Comparison of ENCODE assay signal across 9 mouse cellular contexts in genomic region chr2:5403850-5404249, GRCm38 (mm10).
A peak's percentile ranks its signal among the peaks of the same experiment; 100 is the strongest.
DNase-seq lines count a peak whose midpoint lies in the region; ATAC-seq lines count a peak whose summit lies in the region.
"Had no signal": no experiment of that assay in that cellular context is flagged by ENCODE, and none has a peak within 500 bp of the region (broad histone marks: within the 10 kb centered on the region; RNA-seq: fewer than 3 reads in every experiment).

No protein-coding gene starts in this region.

- H3K27ac ChIP-seq in hindbrain, embryonic 16.5 days (ENCODE audit: low read depth, low read length), result no peak overlapping the region
- H3K27ac ChIP-seq in hindbrain, embryonic 13.5 days, result no peak overlapping the region

- ATAC-seq in hindbrain, embryonic 16.5 days, result peak; percentile 20; the same call in 1 of the 2 replicates
- no peak for ATAC-seq in hindbrain, embryonic 13.5 days (ENCODE audit: low FRiP score)

- no peaks in the 10 kb centered on the region for H3K9me3 ChIP-seq in hindbrain, embryonic 16.5 days (ENCODE audit: control insufficient read depth, low read length)
- no peaks in the 10 kb centered on the region for H3K9me3 ChIP-seq in hindbrain, embryonic 13.5 days

- H3K27me3 ChIP-seq in hindbrain, embryonic 16.5 days (replicated peaks; ENCODE audit: control insufficient read depth, insufficient read depth, low read length), result no peaks in the 10 kb centered on the region
- H3K27me3 ChIP-seq in hindbrain, embryonic 13.5 days, result no peaks in the 10 kb centered on the region

- 62% methylated on average over 3 of the region's 3 CpGs for WGBS in hindbrain, embryonic 16.5 days
- 59% methylated on average over 3 of the region's 3 CpGs for WGBS in hindbrain, embryonic 13.5 days

- DNase-seq in CD4-positive, CD25-positive, alpha-beta regulatory T cell, adult 2 months (ENCODE audit: low read depth, low spot score), result peak; percentile 62
- DNase-seq in adipocyte (ENCODE audit: low spot score), result peak; percentile 24
- DNase-seq in lung, postnatal 10 days, result peak; percentile 33
- DNase-seq in right cerebral cortex, postnatal 36 days (ENCODE audit: low spot score in 2 of 2), result no peak
- DNase-seq in left cerebral cortex, postnatal 10 days (ENCODE audit: extremely low spot score in 1 of 2, low spot score in 2 of 2), result no peak
- no peak for DNase-seq in gastrocnemius, postnatal 36 days

- no peak overlapping the region for H3K9ac ChIP-seq in hindbrain, embryonic 16.5 days (ENCODE audit: low read depth, low read length)
- H3K9ac ChIP-seq in hindbrain, embryonic 13.5 days, result no peak overlapping the region

- H3K36me3 ChIP-seq in hindbrain, embryonic 16.5 days (ENCODE audit: control insufficient read depth, insufficient read depth, low read length), result no peaks in the 10 kb centered on the region
- H3K36me3 ChIP-seq in hindbrain, embryonic 13.5 days, result no peaks in the 10 kb centered on the region

- H3K4me3 ChIP-seq in hindbrain, embryonic 16.5 days (ENCODE audit: low read length), result no peak overlapping the region
- no peak overlapping the region for H3K4me3 ChIP-seq in hindbrain, embryonic 13.5 days
- H3K4me3 ChIP-seq: erythroblast, embryonic 14.5 days had no signal

- no peaks in the 10 kb centered on the region for H3K4me1 ChIP-seq in hindbrain, embryonic 16.5 days (ENCODE audit: control insufficient read depth, insufficient read depth, low read depth, low read length)
- H3K4me1 ChIP-seq in hindbrain, embryonic 13.5 days (replicated peaks), result no peaks in the 10 kb centered on the region

- intact Hi-C loops in left cerebral cortex, postnatal 10 days (cut with DNase I), result no loop called here
- intact Hi-C loops in gastrocnemius, postnatal 36 days (cut with DNase I), result loop anchor here (5.0 kb wide), 1 partner anchor 322 kb away; no protein-coding TSS in a partner anchor

- no peak overlapping the region for H3K4me2 ChIP-seq in hindbrain, embryonic 16.5 days (ENCODE audit: low read length)
- H3K4me2 ChIP-seq in hindbrain, embryonic 13.5 days, result no peak overlapping the region

Comparison
In these comparisons a context has a peak if more than half of its experiments do, and no peak if none do; other contexts are left out.
1. DNase-seq: peak in CD4-positive, CD25-positive, alpha-beta regulatory T cell, adult 2 months (single experiment), adipocyte (single experiment) and lung, postnatal 10 days (single experiment); none in right cerebral cortex, postnatal 36 days (0 of 2), left cerebral cortex, postnatal 10 days (0 of 2) and gastrocnemius, postnatal 36 days (0 of 2).